Mouse (Mus musculus) heart, embryonic 16.5 days (tissue): ENCODE measurements around the gene Nek10. TPM values are rescaled to one million over a fixed set of nuclear protein-coding genes. Genes with fewer than 3 reads are reported as not detected.
"Not testable (repeated sequence)": the region's sequence is repeated elsewhere in the genome, so short reads cannot be mapped to it uniquely, and the experiment has no call there.

Experiments used
- ATAC-seq: fragments of 200-750 bp; cut with Nextera tagmentation; replicated peaks from 2 replicates; pipeline ENCODE4 v1.8.0; 2017; ENCODE audit warnings: moderate number of reproducible peaks; ENCODE audit not compliant: insufficient read depth, low FRiP score; ENCODE audit errors: extremely low read depth
- H3K27ac ChIP-seq: fragments of 300-500 bp; sonication (generic); 2 replicates; pipeline ENCODE4 v1.5.1; 2014; ENCODE audit warnings: mild to moderate bottlenecking, low read length, control low read depth, moderate library complexity
- H3K27me3 ChIP-seq: fragments of 300-500 bp; sonication (generic); 2 replicates; pipeline ENCODE4 v1.6.1; 2014; ENCODE audit warnings: low read length, mixed read lengths; ENCODE audit not compliant: control insufficient read depth, insufficient read depth
- H3K36me3 ChIP-seq: fragments of 300-500 bp; sonication (generic); 2 replicates; pipeline ENCODE4 v1.6.1; 2014; ENCODE audit not compliant: control insufficient read depth, insufficient read depth
- H3K4me1 ChIP-seq: fragments of 300-500 bp; sonication (generic); 2 replicates; pipeline ENCODE4 v1.6.1; 2014; ENCODE audit warnings: low read length, mixed read lengths; ENCODE audit not compliant: control insufficient read depth, insufficient read depth
- H3K4me2 ChIP-seq: fragments of 300-500 bp; sonication (generic); 2 replicates; pipeline ENCODE4 v1.6.1; 2014; ENCODE audit warnings: low read depth, mild to moderate bottlenecking, control low read depth, low read length
- H3K4me3 ChIP-seq: fragments of 300-500 bp; sonication (generic); 2 replicates; pipeline ENCODE4 v1.5.1; 2014; ENCODE audit warnings: mild to moderate bottlenecking, control low read depth, low read length
- H3K9ac ChIP-seq: fragments of 300-500 bp; sonication (generic); 2 replicates; pipeline ENCODE4 v1.6.1; 2014; ENCODE audit warnings: low read length, control low read depth
- H3K9me3 ChIP-seq: fragments of 300-500 bp; sonication (generic); replicated peaks from 2 replicates; pipeline ENCODE4 v1.6.1; 2016; ENCODE audit warnings: low read length; ENCODE audit not compliant: control insufficient read depth
- WGBS: fragments of 180-500 bp; shearing (Covaris S2); extraction: QIAGEN DNeasy Blood & Tissue Kit; methylation state at CpG from one replicate; pipeline ENCODE4 v1.1.7; 2014; 5-methylcytosine and 5-hydroxymethylcytosine counted together
- polyA plus RNA-seq: library from polyadenylated mRNA; unstranded; fragments of >200 nt; fragmentation: Nextera tagmentation; extraction: Ambion mirVana; gene quantifications from 2 replicates; pipeline ENCODE4 v1.2.1, GENCODE M21; 2015

Nek10 gene
- polyA plus RNA-seq, 1 experiment from 2014 or later, result 0.03 TPM

DNA sequence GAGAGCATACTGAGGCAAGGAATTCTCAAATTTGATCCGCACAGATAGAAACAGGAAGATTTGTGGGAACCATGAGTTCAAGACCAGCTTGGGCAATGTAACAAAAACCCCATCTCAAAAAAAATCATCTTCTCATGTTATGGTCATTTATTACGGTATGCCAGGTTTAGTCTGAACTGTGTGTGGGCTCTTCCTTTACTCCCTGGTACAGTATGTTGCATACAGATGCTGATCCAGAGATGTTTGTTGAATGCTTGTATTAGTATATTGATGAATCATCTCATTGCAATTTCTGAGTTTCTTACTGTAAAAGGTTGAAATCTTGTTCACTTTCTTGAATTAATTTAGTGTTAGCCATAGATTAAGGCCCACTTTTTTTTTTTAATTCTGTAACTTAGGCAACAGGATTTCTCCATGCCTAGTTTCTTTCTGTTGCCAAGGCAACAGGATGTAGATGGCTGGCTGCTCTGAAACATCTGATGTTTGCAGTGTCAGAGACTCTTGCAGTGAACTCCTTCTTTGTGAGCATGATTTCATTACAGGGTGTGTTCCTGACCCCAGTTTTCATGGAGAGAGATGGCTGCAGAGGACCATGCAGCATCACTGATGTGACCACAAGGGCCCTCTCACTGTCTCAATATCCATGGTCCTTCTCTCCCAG lies 156.7 kb downstream of the Nek10 start:
- 85% methylated on average over 2 of the region's 2 CpGs for WGBS
- H3K36me3 ChIP-seq, result no peaks in the 10 kb centered on the region

DNA sequence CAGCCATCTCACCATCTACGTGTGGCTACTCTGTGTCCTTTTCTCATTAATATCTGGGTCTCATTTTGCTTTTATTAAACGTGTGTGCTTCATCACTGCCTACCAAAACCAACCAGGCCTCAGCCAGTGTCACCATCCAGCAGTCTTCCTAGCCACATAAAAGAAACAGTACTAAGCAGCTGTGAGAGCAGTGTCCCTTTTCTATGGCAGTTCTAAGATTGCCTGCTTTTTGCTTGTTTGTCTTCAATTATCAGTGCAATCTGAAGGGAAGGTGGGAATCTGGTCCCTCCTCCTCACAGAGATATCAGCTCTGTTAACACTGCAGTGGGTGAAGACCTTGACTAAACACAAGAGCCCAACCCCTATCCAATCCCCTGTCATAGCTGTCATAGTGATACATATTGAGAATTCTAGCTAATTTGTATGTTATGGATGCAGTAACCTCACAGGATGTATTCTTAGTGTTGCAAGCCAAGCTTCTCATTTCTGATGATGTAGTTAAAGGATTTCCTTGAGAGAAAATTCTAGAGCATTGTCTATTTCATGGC lies 157.3 kb downstream of the Nek10 start:
- Histone ChIP-seq H3K9ac (no peak overlapping the region), H3K4me1 (no peaks in the 10 kb centered on the region), H3K27ac (no peak overlapping the region), H3K36me3 (no peaks in the 10 kb centered on the region), H3K27me3 (no peaks in the 10 kb centered on the region), H3K4me3 (no peak overlapping the region), H3K4me2 (no peak overlapping the region), H3K9me3 (no peaks in the 10 kb centered on the region)
- ATAC-seq, result no peak
- WGBS, result 61% methylated on average over 2 of the region's 2 CpGs

More for the DNA sequence above, 156.7 kb downstream of the Nek10 start:
- no peak overlapping the region for H3K27ac ChIP-seq
- no peak overlapping the region for H3K9ac ChIP-seq
- H3K9me3 ChIP-seq, result no peaks in the 10 kb centered on the region
- no peak overlapping the region for H3K4me3 ChIP-seq
- no peaks in the 10 kb centered on the region for H3K27me3 ChIP-seq
- no peak overlapping the region for H3K4me2 ChIP-seq
- H3K4me1 ChIP-seq, result no peaks in the 10 kb centered on the region
- no peak for ATAC-seq

DNA sequence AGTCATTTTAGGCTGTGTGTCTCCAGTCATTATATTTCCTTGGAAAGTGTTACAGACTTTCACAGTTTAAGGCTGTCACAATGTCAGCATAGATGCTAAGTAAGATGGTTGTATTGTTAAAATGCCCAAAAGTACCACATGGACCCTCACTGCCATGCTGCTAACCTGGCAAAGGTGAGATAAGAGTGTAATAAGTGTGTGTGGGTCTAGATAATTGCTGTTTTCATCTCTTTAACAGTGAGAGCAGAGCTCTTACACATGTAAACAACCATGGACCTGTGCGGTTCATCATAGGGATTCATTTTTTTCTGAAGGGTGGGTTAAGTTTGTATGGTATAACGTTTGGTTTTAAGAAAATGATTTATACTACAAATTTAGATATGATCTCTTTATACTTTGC lies 167.4 kb downstream of the Nek10 start:
- WGBS, result 64% methylated on average over 2 of the region's 2 CpGs
- Histone ChIP-seq H3K4me3 (no peak overlapping the region), H3K4me1 (no peaks in the 10 kb centered on the region), H3K27me3 (no peaks in the 10 kb centered on the region), H3K36me3 (no peaks in the 10 kb centered on the region), H3K9me3 (no peaks in the 10 kb centered on the region), H3K4me2 (no peak overlapping the region), H3K27ac (no peak overlapping the region), H3K9ac (no peak overlapping the region)
- ATAC-seq, result no peak

DNA sequence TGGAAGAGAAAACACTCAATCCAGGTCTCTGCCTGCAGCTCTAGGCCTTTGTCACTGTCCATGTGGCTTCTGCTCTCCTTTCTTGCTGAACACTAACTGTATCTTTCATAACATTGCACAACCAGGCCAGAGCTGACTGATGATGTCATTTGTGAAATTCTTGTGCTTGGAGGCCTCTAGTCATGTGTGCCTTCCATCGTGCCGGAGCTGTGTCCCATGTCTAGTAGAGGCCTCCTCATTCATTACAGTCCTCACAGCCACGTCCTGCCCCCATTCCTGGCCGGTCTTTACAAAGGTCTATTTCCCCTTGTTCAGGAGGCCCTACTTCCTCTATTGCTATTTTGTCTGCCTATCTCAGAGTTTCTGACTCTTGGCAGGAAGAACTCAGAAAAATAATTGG lies 167.8 kb downstream of the Nek10 start:
- ATAC-seq, result 0 out of 2 replicates have a peak, but pooled peaks have one; percentile 45
- H3K27ac ChIP-seq, result no peak overlapping the region
- no peak overlapping the region for H3K4me3 ChIP-seq
- no peak overlapping the region for H3K4me2 ChIP-seq
- 28% methylated on average over 4 of the region's 4 CpGs for WGBS
- no peaks in the 10 kb centered on the region for H3K4me1 ChIP-seq
- no peaks in the 10 kb centered on the region for H3K27me3 ChIP-seq
- no peaks in the 10 kb centered on the region for H3K9me3 ChIP-seq
- no peaks in the 10 kb centered on the region for H3K36me3 ChIP-seq
- H3K9ac ChIP-seq, result no peak overlapping the region

DNA sequence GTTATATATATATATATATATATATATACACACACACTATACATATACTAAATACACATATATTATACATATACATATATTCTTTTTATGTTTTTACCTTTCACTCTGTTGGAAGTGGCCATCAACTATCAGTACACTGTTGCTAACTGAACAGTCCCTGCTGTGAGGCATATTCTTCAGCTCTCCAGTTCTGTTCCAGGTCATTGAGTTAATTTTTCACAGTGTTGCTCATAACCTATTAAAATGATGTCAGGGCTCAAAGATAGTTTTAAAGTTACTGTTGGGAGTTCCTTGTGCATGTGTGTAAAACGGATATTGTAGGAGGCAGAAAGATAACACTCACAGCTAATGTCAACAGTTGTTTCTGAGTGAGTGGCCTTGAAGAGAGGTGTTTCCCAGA lies 170.9 kb downstream of the Nek10 start:
- H3K9ac ChIP-seq, result no peak overlapping the region
- H3K27ac ChIP-seq, result no peak overlapping the region
- no peaks in the 10 kb centered on the region for H3K4me1 ChIP-seq
- 9% methylated on average over 1 of the region's 1 CpGs for WGBS
- no peaks in the 10 kb centered on the region for H3K9me3 ChIP-seq
- ATAC-seq, result no peak
- H3K36me3 ChIP-seq, result no peaks in the 10 kb centered on the region
- no peak overlapping the region for H3K4me2 ChIP-seq
- no peaks in the 10 kb centered on the region for H3K27me3 ChIP-seq
- no peak overlapping the region for H3K4me3 ChIP-seq

GRCm38 (mm10) chr14:14984106-14984505 lies 180.9 kb downstream of the Nek10 start:
- not testable (repeated sequence) for H3K9me3 ChIP-seq, H3K4me1 ChIP-seq, ATAC-seq, H3K4me2 ChIP-seq, H3K36me3 ChIP-seq, H3K27me3 ChIP-seq, H3K27ac ChIP-seq, H3K4me3 ChIP-seq, H3K9ac ChIP-seq
- 10% methylated on average over 1 of the region's 1 CpGs for WGBS

DNA sequence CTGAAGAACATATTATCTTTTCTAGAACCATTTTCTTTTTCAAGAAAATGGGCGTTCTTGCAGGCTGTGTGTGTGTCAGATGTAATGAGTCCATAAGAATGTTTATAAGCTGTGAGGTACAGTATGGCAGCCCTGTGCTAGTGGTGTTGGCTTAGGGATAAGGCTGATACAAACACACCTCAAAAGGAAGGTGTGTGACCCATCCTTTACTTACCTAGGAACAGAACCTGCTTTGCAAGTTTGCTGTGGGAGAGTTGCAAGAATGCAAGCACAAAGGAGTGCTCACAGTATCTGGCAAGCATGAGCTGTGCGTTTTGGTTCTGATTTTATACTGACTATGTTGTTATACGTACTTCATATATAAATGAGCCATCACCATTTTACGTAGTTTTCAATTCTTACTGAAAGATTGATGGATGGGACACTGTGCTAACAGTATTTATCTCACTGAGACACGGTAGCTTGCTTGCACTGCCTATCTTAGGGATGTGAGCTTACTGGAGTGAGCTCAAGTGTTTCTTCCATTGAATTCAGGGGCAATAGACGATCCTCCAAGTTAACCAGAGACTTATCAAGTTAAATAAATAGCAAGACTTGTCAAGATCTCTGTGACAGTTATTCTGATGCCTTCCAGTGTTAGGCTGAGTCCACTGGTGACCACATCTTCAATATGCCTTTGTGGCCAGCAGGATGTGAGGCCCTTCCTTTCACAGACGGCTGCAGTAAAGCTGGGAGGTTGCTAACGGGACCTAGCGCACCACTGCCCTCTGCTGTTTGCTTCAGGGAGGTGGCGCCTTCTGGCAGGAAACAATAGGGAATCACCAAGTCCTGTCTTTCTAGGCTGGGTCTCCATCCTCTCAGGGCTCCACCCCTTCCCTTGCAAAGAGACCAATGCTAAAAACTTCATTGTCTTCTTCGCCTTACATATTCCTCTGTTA lies 181.8 kb downstream of the Nek10 start:
- Histone ChIP-seq H3K36me3 (no peaks in the 10 kb centered on the region), H3K9me3 (no peaks in the 10 kb centered on the region), H3K4me3 (no peak overlapping the region), H3K9ac (no peak overlapping the region), H3K4me2 (no peak overlapping the region), H3K27ac (no peak overlapping the region), H3K27me3 (no peaks in the 10 kb centered on the region), H3K4me1 (no peaks in the 10 kb centered on the region)
- WGBS, result 37% methylated on average over 11 of the region's 11 CpGs
- no peak for ATAC-seq

- H3K36me3 ChIP-seq, result no peaks in the 10 kb centered on the region
- no peaks in the 10 kb centered on the region for H3K27me3 ChIP-seq
- H3K9ac ChIP-seq, result no peak overlapping the region
- no peak overlapping the region for H3K4me3 ChIP-seq
- no peak overlapping the region for H3K4me2 ChIP-seq
- H3K4me1 ChIP-seq, result no peaks in the 10 kb centered on the region
- H3K9me3 ChIP-seq, result no peaks in the 10 kb centered on the region
- H3K27ac ChIP-seq, result no peak overlapping the region
- ATAC-seq, result no peak
- WGBS, result 14% methylated on average over 1 of the region's 1 CpGs
These were observed 184.2 kb downstream of the Nek10 start for GRCm38 (mm10) chr14:14987403-14987802.

DNA sequence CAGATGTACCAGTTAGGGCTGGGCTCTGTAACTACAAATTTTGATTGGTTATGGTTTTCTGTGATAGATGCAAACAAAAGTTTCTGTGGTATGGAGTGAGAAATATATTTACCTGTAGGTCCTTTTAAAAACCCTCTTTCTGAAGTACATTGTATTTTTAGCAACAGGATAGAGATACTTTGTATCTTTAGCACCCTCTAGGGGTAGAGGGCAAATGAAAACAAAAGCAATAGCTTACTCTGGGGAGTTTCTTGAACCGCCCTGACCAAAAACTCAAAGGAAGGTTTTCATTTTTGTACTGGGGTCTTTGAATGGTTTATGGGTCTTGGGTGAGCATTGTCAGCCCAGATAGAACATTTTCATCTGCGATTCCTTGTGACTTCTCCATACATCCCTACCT lies 188.4 kb downstream of the Nek10 start:
- Histone ChIP-seq H3K4me1 (no peaks in the 10 kb centered on the region), H3K9me3 (no peaks in the 10 kb centered on the region), H3K27me3 (no peaks in the 10 kb centered on the region), H3K4me3 (no peak overlapping the region), H3K9ac (no peak overlapping the region), H3K4me2 (no peak overlapping the region), H3K27ac (no peak overlapping the region), H3K36me3 (no peaks in the 10 kb centered on the region)
- WGBS, result 75% methylated on average over 2 of the region's 2 CpGs
- ATAC-seq, result no peak
